Mouse (Mus musculus): ENCODE data around the gene Cog4. TPM values are rescaled to one million over a fixed set of nuclear protein-coding genes. Genes with fewer than 3 reads are reported as not detected.

The Cog4 gene
- 10 to 100 TPM; 51.7 to 61.4 TPM for total RNA-seq (2021)

- intact Hi-C loops (cut with DNase I) = loop anchor here (2.0 to 10.0 kb wide), 2 partner anchors 92 to 202 kb away; no protein-coding TSS in a partner anchor
- DNase-seq (ENCODE audit: low spot score in 2 of 2) = peak; percentile 85 to 86
Observed at GRCm38 (mm10) chr8:110846405-110847170, at the start of gene Cog4, which contains the start of gene Sf3b3. Gene Cog4, plus strand, starts transcription at chr8:110846600. Gene Sf3b3, minus strand, starts transcription at chr8:110846787.

GRCm38 (mm10) chr8:110797086-110797485 lies 49.3 kb upstream of the Cog4 start:
- DNase-seq (ENCODE audit: low spot score in 2 of 2) = no peak
- intact Hi-C loops (cut with DNase I) = no loop called here

GRCm38 (mm10) chr8:110802988-110803387 lies 43.4 kb upstream of the Cog4 start:
- intact Hi-C loops (cut with DNase I) = no loop called here
- no peak for DNase-seq (ENCODE audit: low spot score in 2 of 2)

- DNase-seq (ENCODE audit: low spot score in 2 of 2) = no peak
- intact Hi-C loops (cut with DNase I) = no loop called here
Observed at GRCm38 (mm10) chr8:110803856-110804255, 42.5 kb upstream of the Cog4 start.

- intact Hi-C loops (cut with DNase I) = loop anchor here (5.0 kb wide), 1 partner anchor 53 kb away; no protein-coding TSS in a partner anchor
- no peak for DNase-seq (ENCODE audit: low spot score in 2 of 2)
Observed at GRCm38 (mm10) chr8:110804825-110805514, 41.4 kb upstream of the Cog4 start.

GRCm38 (mm10) chr8:110805669-110806068 lies 40.7 kb upstream of the Cog4 start, which contains the start of gene Il34:
Gene Il34, minus strand, starts transcription at chr8:110805924.
- DNase-seq (ENCODE audit: low spot score in 2 of 2) = no peak
- intact Hi-C loops (cut with DNase I) = loop anchor here (5.0 kb wide), 1 partner anchor 53 kb away; no protein-coding TSS in a partner anchor

- intact Hi-C loops (cut with DNase I) = loop anchor here (5.0 kb wide), 1 partner anchor 54 kb away; no protein-coding TSS in a partner anchor
- no peak for DNase-seq (ENCODE audit: low spot score in 2 of 2)
Observed at GRCm38 (mm10) chr8:110806146-110806545, 40.3 kb upstream of the Cog4 start.

GRCm38 (mm10) chr8:110808495-110809472 lies 37.6 kb upstream of the Cog4 start:
- intact Hi-C loops (cut with DNase I) = loop anchor here (5.0 kb wide), 1 partner anchor 56 kb away; no protein-coding TSS in a partner anchor
- peak; percentile 26 to 28 for DNase-seq (ENCODE audit: low spot score in 2 of 2)

GRCm38 (mm10) chr8:110809831-110810230 lies 36.6 kb upstream of the Cog4 start:
- no peak for DNase-seq (ENCODE audit: low spot score in 2 of 2)

GRCm38 (mm10) chr8:110810481-110811065 lies 35.8 kb upstream of the Cog4 start:
- no peak for DNase-seq (ENCODE audit: low spot score in 2 of 2)
- intact Hi-C loops (cut with DNase I) = no loop called here

More at GRCm38 (mm10) chr8:110809831-110810230, 36.6 kb upstream of the Cog4 start:
- intact Hi-C loops (cut with DNase I) = loop anchor here (5.0 kb wide), 1 partner anchor 58 kb away; no protein-coding TSS in a partner anchor

GRCm38 (mm10) chr8:110811116-110811515 lies 35.3 kb upstream of the Cog4 start:
- intact Hi-C loops (cut with DNase I) = no loop called here
- no peak for DNase-seq (ENCODE audit: low spot score in 2 of 2)

GRCm38 (mm10) chr8:110811793-110812192 lies 34.6 kb upstream of the Cog4 start:
- intact Hi-C loops (cut with DNase I) = no loop called here

GRCm38 (mm10) chr8:110812349-110813080 lies 33.9 kb upstream of the Cog4 start:
- intact Hi-C loops (cut with DNase I) = no loop called here
- no peak for DNase-seq (ENCODE audit: low spot score in 2 of 2)

More at GRCm38 (mm10) chr8:110811793-110812192, 34.6 kb upstream of the Cog4 start:
- DNase-seq (ENCODE audit: low spot score in 2 of 2) = no peak

GRCm38 (mm10) chr8:110813081-110813812 lies 33.2 kb upstream of the Cog4 start:
- DNase-seq (ENCODE audit: low spot score in 2 of 2) = no peak
- intact Hi-C loops (cut with DNase I) = no loop called here

GRCm38 (mm10) chr8:110815308-110815707 lies 31.1 kb upstream of the Cog4 start:
- DNase-seq (ENCODE audit: low spot score in 2 of 2) = no peak
- intact Hi-C loops (cut with DNase I) = no loop called here

- intact Hi-C loops (cut with DNase I) = no loop called here
Observed at GRCm38 (mm10) chr8:110816990-110817389, 29.4 kb upstream of the Cog4 start.

GRCm38 (mm10) chr8:110818593-110818992 lies 27.8 kb upstream of the Cog4 start:
- intact Hi-C loops (cut with DNase I) = no loop called here
- DNase-seq (ENCODE audit: low spot score in 2 of 2) = no peak

More at GRCm38 (mm10) chr8:110816990-110817389, 29.4 kb upstream of the Cog4 start:
- DNase-seq (ENCODE audit: low spot score in 2 of 2) = no peak

All from left cerebral cortex, postnatal 36 days (tissue).